In the genomic region with DNA sequence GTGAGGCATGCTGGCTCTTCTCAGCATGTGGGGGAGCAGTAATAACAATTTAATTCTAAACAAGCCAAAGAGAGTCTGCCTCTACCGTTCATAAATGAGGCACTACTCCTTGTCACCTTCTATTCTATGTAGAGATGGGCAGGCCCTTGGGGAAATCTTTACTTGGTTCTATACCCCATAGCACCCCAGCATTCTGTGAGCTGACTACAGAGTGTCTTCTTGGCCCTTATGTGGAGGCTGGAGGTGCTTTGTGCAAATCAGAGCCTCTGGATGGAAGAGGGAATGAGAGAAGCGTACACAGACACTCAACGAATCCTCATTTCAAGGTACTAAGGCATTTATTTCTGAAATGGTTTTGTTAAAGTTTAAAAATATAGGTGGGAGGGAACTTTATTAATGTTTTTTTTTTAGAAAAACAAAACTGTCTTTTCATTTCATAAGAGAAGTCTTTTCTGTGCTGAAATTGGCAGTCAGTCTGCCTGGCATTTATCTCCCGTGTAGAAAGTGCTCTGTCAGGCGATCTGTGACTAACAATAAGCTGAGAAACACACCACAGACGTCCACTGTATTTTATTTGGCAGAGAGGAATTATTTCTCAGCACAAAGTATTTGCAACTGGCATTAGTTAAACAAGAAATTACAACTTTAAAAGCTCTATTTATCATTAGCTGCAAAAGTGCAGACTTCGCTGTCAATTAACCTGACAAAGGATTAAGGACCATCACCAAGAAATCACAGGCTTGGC, we compare ENCODE assay signal across 12 mouse cellular contexts. TPM values are rescaled to one million over a fixed set of nuclear protein-coding genes. Genes with fewer than 3 reads are reported as not detected.
A peak's percentile ranks its signal among the peaks of the same experiment; 100 is the strongest.
DNase-seq lines count a peak whose midpoint lies in the region; ATAC-seq and TF ChIP-seq lines count a peak whose summit lies in the region.
"Had no signal": no experiment of that assay in that cellular context is flagged by ENCODE, and none has a peak within 500 bp of the region (broad histone marks: within the 10 kb centered on the region; RNA-seq: fewer than 3 reads in every experiment).

No protein-coding gene starts in this region.

- no peak for ATAC-seq in limb, embryonic 14.5 days (ENCODE audit: low FRiP score, low read depth)
- ATAC-seq: CD4-positive, CD25-positive, alpha-beta regulatory T cell, adult 4 months had no signal

- H3K9ac ChIP-seq in limb, embryonic 14.5 days (ENCODE audit: low read depth, low read length, severe bottlenecking) = no peak overlapping the region
- H3K9ac ChIP-seq: embryonic facial prominence, embryonic 15.5 days; liver, embryonic 15.5 days had no signal

- WGBS in limb, embryonic 14.5 days = 56% methylated on average over 7 of the region's 7 CpGs
- 75% methylated on average over 7 of the region's 7 CpGs for WGBS in limb, embryonic 10.5 days

- TF ChIP-seq POLR2A in limb, embryonic 14.5 days (IDR thresholded peaks at IDR 0.05; ENCODE audit: borderline replicate concordance, extremely low read depth, insufficient read depth, insufficient read length) = no peak

- H3K27ac ChIP-seq in gastrocnemius, adult 2 months = peak overlapping the region; percentile 90
- 0 out of 2 replicates have a peak overlapping the region, but pooled peaks have one; percentile 16 for H3K27ac ChIP-seq in limb, embryonic 14.5 days (replicated peaks; ENCODE audit: low read depth, low read length)
- no peak overlapping the region for H3K27ac ChIP-seq in limb, embryonic 10.5 days
- H3K27ac ChIP-seq: embryonic facial prominence, embryonic 15.5 days; liver, embryonic 15.5 days had no signal

- H3K4me2 ChIP-seq in limb, embryonic 14.5 days (replicated peaks; ENCODE audit: low read depth, low read length, severe bottlenecking) = no peak overlapping the region
- H3K4me2 ChIP-seq: embryonic facial prominence, embryonic 15.5 days; liver, embryonic 15.5 days had no signal

- intact Hi-C loops in gastrocnemius, adult 2 months (cut with DNase I) = loop anchor here (2.0 kb wide), 1 partner anchor 31 kb away; no protein-coding TSS in a partner anchor
- intact Hi-C loops in gastrocnemius, postnatal 36 days (cut with DNase I) = no loop called here

- TF ChIP-seq CTCF in gastrocnemius, adult 2 months (IDR thresholded peaks at IDR 0.05) = no peak

- H3K27me3 ChIP-seq in limb, embryonic 14.5 days (ENCODE audit: control insufficient read depth, insufficient read depth, low read length) = no peaks in the 10 kb centered on the region
- no peaks in the 10 kb centered on the region for H3K27me3 ChIP-seq in limb, embryonic 10.5 days (ENCODE audit: low read depth, poor library complexity, severe bottlenecking)
- H3K27me3 ChIP-seq: embryonic facial prominence, embryonic 15.5 days; liver, embryonic 15.5 days had no signal

- H3K36me3 ChIP-seq in limb, embryonic 14.5 days (ENCODE audit: control insufficient read depth, insufficient read depth, low read length) = peaks cover 7% of the 10 kb centered on the region; the same call in 1 of the 2 replicates
- peaks cover 88% of the 10 kb centered on the region for H3K36me3 ChIP-seq in limb, embryonic 10.5 days
- H3K36me3 ChIP-seq: embryonic facial prominence, embryonic 15.5 days; liver, embryonic 15.5 days had no signal

- DNase-seq in gastrocnemius, adult 2 months = peak; percentile 30
- no peak for DNase-seq in gastrocnemius, postnatal 36 days
- no peak for DNase-seq in limb, embryonic 14.5 days (ENCODE audit: low spot score)
- DNase-seq in limb, embryonic 10.5 days (ENCODE audit: low spot score) = no peak
- DNase-seq in brain, adult 2 months (ENCODE audit: low read depth, low spot score) = peak; percentile 59
- peak; percentile 12 for DNase-seq in heart, postnatal 4 days
- DNase-seq in cerebellum, adult 8-10 months = no peak
- DNase-seq in frontal cortex, postnatal 14 days (ENCODE audit: low spot score in 2 of 2) = no peak
- DNase-seq: thymus, adult 2 months had no signal

- H3K4me3 ChIP-seq in gastrocnemius, adult 2 months = peak overlapping the region; percentile 18; the same call in 1 of the 2 replicates
- no peak overlapping the region for H3K4me3 ChIP-seq in limb, embryonic 14.5 days (replicated peaks; ENCODE audit: low read length)
- no peak overlapping the region for H3K4me3 ChIP-seq in limb, embryonic 10.5 days
- H3K4me3 ChIP-seq: embryonic facial prominence, embryonic 15.5 days; liver, embryonic 15.5 days had no signal

- peaks cover 48% of the 10 kb centered on the region for H3K4me1 ChIP-seq in limb, embryonic 14.5 days (ENCODE audit: control insufficient read depth, insufficient read depth, low read length)
- H3K4me1 ChIP-seq in limb, embryonic 10.5 days = peaks cover 31% of the 10 kb centered on the region
- H3K4me1 ChIP-seq: liver, embryonic 15.5 days had no signal

- H3K9me3 ChIP-seq in limb, embryonic 14.5 days (ENCODE audit: control insufficient read depth, low read length) = no peaks in the 10 kb centered on the region
- no peaks in the 10 kb centered on the region for H3K9me3 ChIP-seq in limb, embryonic 10.5 days (replicated peaks)
- H3K9me3 ChIP-seq: embryonic facial prominence, embryonic 15.5 days; liver, embryonic 15.5 days had no signal

RNA-seq across cellular contexts. Expression of gene Prrx1, which starts 33.2 kb away (rescaled TPM):
- 10 to 100 TPM; 29.5 to 65.7 TPM for total RNA-seq in gastrocnemius, adult 2 months (2021)
- 10 to 100 TPM; 34.1 to 39.4 TPM for total RNA-seq in gastrocnemius, postnatal 36 days (2021)
- 122 and 123 TPM in 2 replicates for polyA plus RNA-seq in limb, embryonic 14.5 days (2012; rRNA removed)
- polyA plus RNA-seq in limb, embryonic 14.5 days (2014; fragmentation: Nextera tagmentation; extraction: Ambion mirVana) = 114 and 134 TPM in 2 replicates
- 169 and 219 TPM in 2 replicates for polyA plus RNA-seq in limb, embryonic 10.5 days (2016; fragmentation: Nextera tagmentation; extraction: Ambion mirVana)
- total RNA-seq in heart, postnatal 4 days (2021) = 10 to 100 TPM; 32.7 to 34.2 TPM
- polyA plus RNA-seq: CD4-positive, CD25-positive, alpha-beta regulatory T cell, adult 4 months had no signal

Comparison
In these comparisons a context has a peak if more than half of its experiments do, and no peak if none do; other contexts are left out.
1. DNase-seq: peak in gastrocnemius, adult 2 months (single experiment), brain, adult 2 months (single experiment) and heart, postnatal 4 days (single experiment); none in gastrocnemius, postnatal 36 days (0 of 2), limb, embryonic 14.5 days (single experiment), limb, embryonic 10.5 days (single experiment), cerebellum, adult 8-10 months (single experiment) and frontal cortex, postnatal 14 days (0 of 2).